Mouse (Mus musculus): ENCODE data around the gene Padi3.

- TF ChIP-seq CTCF (IDR thresholded peaks at IDR 0.05; ENCODE audit: control insufficient read depth, insufficient read depth, insufficient read length) (no peak), FOSL1 (IDR thresholded peaks at IDR 0.05; ENCODE audit: insufficient read depth, low read length, poor library complexity, severe bottlenecking) (no peak), MYOD1 (IDR thresholded peaks at IDR 0.05; ENCODE audit: control insufficient read depth, insufficient read length, low read depth) (no peak), MAX (IDR thresholded peaks at IDR 0.05) (no peak), CEBPB (IDR thresholded peaks at IDR 0.05; ENCODE audit: low read depth) (no peak), MYOG (IDR thresholded peaks at IDR 0.05; ENCODE audit: control insufficient read depth, extremely low read depth, insufficient read length) (no peak), USF1 (IDR thresholded peaks at IDR 0.05; ENCODE audit: low read depth) (no peak)
Observed at GRCm38 (mm10) chr4:140821988-140822387, 11.5 kb upstream of the Padi3 start.

Measured in C2C12 (cell line).